Mouse (Mus musculus): ENCODE results near the gene Nwd1. TPM values are rescaled to one million over a fixed set of nuclear protein-coding genes. Genes with fewer than 3 reads are reported as not detected.

Gene Nwd1
- polyA plus RNA-seq, 1 experiment from 2014 or later: not detected

GRCm38 (mm10) chr8:72728636-72729035 lies 82.1 kb downstream of the Nwd1 start:
- H3K9ac ChIP-seq (ENCODE audit: low read depth, low read length): no peak overlapping the region
- no peak overlapping the region for H3K27ac ChIP-seq
- H3K4me3 ChIP-seq (replicated peaks; ENCODE audit: low read depth, low read length): no peak overlapping the region
- no peaks in the 10 kb centered on the region for H3K27me3 ChIP-seq (ENCODE audit: insufficient read depth, low read length)
- no peak overlapping the region for H3K4me2 ChIP-seq (ENCODE audit: low read length)
- H3K4me1 ChIP-seq (replicated peaks; ENCODE audit: insufficient read depth, low read length): no peaks in the 10 kb centered on the region; the same call in 1 of the 2 replicates
- DNase-seq (ENCODE audit: low spot score) (no peak), ATAC-seq (replicated peaks; ENCODE audit: low FRiP score, low read depth) (no peak)
- peaks cover 72% of the 10 kb centered on the region for H3K36me3 ChIP-seq (ENCODE audit: insufficient read depth, low read length)
- 95% methylated on average over 1 of the region's 1 CpGs for WGBS
- H3K9me3 ChIP-seq (replicated peaks; ENCODE audit: low read length): no peaks in the 10 kb centered on the region
- no peak for TF ChIP-seq CTCF (IDR thresholded peaks at IDR 0.05; ENCODE audit: low read depth)

- Histone ChIP-seq H3K4me3 (replicated peaks; ENCODE audit: low read depth, low read length) (no peak overlapping the region), H3K27me3 (ENCODE audit: insufficient read depth, low read length) (no peaks in the 10 kb centered on the region), H3K9me3 (replicated peaks; ENCODE audit: low read length) (no peaks in the 10 kb centered on the region), H3K4me1 (replicated peaks; ENCODE audit: insufficient read depth, low read length) (no peaks in the 10 kb centered on the region), H3K27ac (no peak overlapping the region), H3K9ac (ENCODE audit: low read depth, low read length) (no peak overlapping the region), H3K4me2 (ENCODE audit: low read length) (no peak overlapping the region), H3K36me3 (ENCODE audit: insufficient read depth, low read length) (peaks cover 74% of the 10 kb centered on the region)
- DNase-seq (ENCODE audit: low spot score) (no peak), ATAC-seq (replicated peaks; ENCODE audit: low FRiP score, low read depth) (no peak)
- peak; percentile 9; the same call in 1 of the 2 replicates for TF ChIP-seq CTCF (IDR thresholded peaks at IDR 0.05; ENCODE audit: low read depth)
- 75% methylated on average over 5 of the region's 5 CpGs for WGBS
Observed at GRCm38 (mm10) chr8:72735001-72735400, 88.5 kb downstream of the Nwd1 start.

GRCm38 (mm10) chr8:72736868-72737267 lies 90.4 kb downstream of the Nwd1 start:
- no peak overlapping the region for H3K4me2 ChIP-seq (ENCODE audit: low read length)
- ATAC-seq (replicated peaks; ENCODE audit: low FRiP score, low read depth): no peak

GRCm38 (mm10) chr8:72746061-72746460 lies 99.5 kb downstream of the Nwd1 start:
- 0 out of 2 replicates have a peak, but pooled peaks have one; percentile 30 for ATAC-seq (replicated peaks; ENCODE audit: low FRiP score, low read depth)
- TF ChIP-seq CTCF (IDR thresholded peaks at IDR 0.05; ENCODE audit: low read depth): peak; percentile 79
- H3K27ac ChIP-seq: no peak overlapping the region
- H3K9me3 ChIP-seq (replicated peaks; ENCODE audit: low read length): no peaks in the 10 kb centered on the region
- WGBS: 51% methylated on average over 5 of the region's 5 CpGs
- H3K4me2 ChIP-seq (ENCODE audit: low read length): no peak overlapping the region
- no peak overlapping the region for H3K9ac ChIP-seq (ENCODE audit: low read depth, low read length)
- no peaks in the 10 kb centered on the region for H3K4me1 ChIP-seq (replicated peaks; ENCODE audit: insufficient read depth, low read length)
- peak; percentile 61 for DNase-seq (ENCODE audit: low spot score)
- H3K36me3 ChIP-seq (ENCODE audit: insufficient read depth, low read length): peaks cover 67% of the 10 kb centered on the region
- H3K27me3 ChIP-seq (ENCODE audit: insufficient read depth, low read length): no peaks in the 10 kb centered on the region
- no peak overlapping the region for H3K4me3 ChIP-seq (replicated peaks; ENCODE audit: low read depth, low read length)

More at GRCm38 (mm10) chr8:72736868-72737267, 90.4 kb downstream of the Nwd1 start:
- no peak overlapping the region for H3K9ac ChIP-seq (ENCODE audit: low read depth, low read length)
- no peaks in the 10 kb centered on the region for H3K4me1 ChIP-seq (replicated peaks; ENCODE audit: insufficient read depth, low read length)
- no peak overlapping the region for H3K4me3 ChIP-seq (replicated peaks; ENCODE audit: low read depth, low read length)
- H3K27ac ChIP-seq: no peak overlapping the region
- H3K9me3 ChIP-seq (replicated peaks; ENCODE audit: low read length): no peaks in the 10 kb centered on the region
- H3K36me3 ChIP-seq (ENCODE audit: insufficient read depth, low read length): peaks cover 67% of the 10 kb centered on the region
- no peaks in the 10 kb centered on the region for H3K27me3 ChIP-seq (ENCODE audit: insufficient read depth, low read length)
- DNase-seq (ENCODE audit: low spot score): no peak
- no peak for TF ChIP-seq CTCF (IDR thresholded peaks at IDR 0.05; ENCODE audit: low read depth)

- 95% methylated on average over 26 of the region's 26 CpGs for WGBS
- DNase-seq (ENCODE audit: low spot score): no peak
- no peaks in the 10 kb centered on the region for H3K9me3 ChIP-seq (replicated peaks; ENCODE audit: low read length)
- peaks cover 86% of the 10 kb centered on the region for H3K36me3 ChIP-seq (ENCODE audit: insufficient read depth, low read length)
- H3K4me1 ChIP-seq (replicated peaks; ENCODE audit: insufficient read depth, low read length): no peaks in the 10 kb centered on the region
- H3K4me2 ChIP-seq (ENCODE audit: low read length): no peak overlapping the region
- H3K9ac ChIP-seq (ENCODE audit: low read depth, low read length): no peak overlapping the region
- ATAC-seq (replicated peaks; ENCODE audit: low FRiP score, low read depth): no peak
- no peak for TF ChIP-seq CTCF (IDR thresholded peaks at IDR 0.05; ENCODE audit: low read depth)
- no peaks in the 10 kb centered on the region for H3K27me3 ChIP-seq (ENCODE audit: insufficient read depth, low read length)
- H3K27ac ChIP-seq: no peak overlapping the region
- H3K4me3 ChIP-seq (replicated peaks; ENCODE audit: low read depth, low read length): no peak overlapping the region
Observed at GRCm38 (mm10) chr8:72749846-72750245, 103.3 kb downstream of the Nwd1 start.

- DNase-seq (ENCODE audit: low spot score) (no peak), ATAC-seq (replicated peaks; ENCODE audit: low FRiP score, low read depth) (no peak)
- Histone ChIP-seq H3K36me3 (ENCODE audit: insufficient read depth, low read length) (peaks cover 82% of the 10 kb centered on the region), H3K27me3 (ENCODE audit: insufficient read depth, low read length) (no peaks in the 10 kb centered on the region), H3K9ac (ENCODE audit: low read depth, low read length) (no peak overlapping the region), H3K27ac (no peak overlapping the region), H3K4me2 (ENCODE audit: low read length) (no peak overlapping the region), H3K4me1 (replicated peaks; ENCODE audit: insufficient read depth, low read length) (no peaks in the 10 kb centered on the region), H3K9me3 (replicated peaks; ENCODE audit: low read length) (no peaks in the 10 kb centered on the region), H3K4me3 (replicated peaks; ENCODE audit: low read depth, low read length) (no peak overlapping the region)
- 95% methylated on average over 6 of the region's 6 CpGs for WGBS
- no peak for TF ChIP-seq CTCF (IDR thresholded peaks at IDR 0.05; ENCODE audit: low read depth)
Observed at GRCm38 (mm10) chr8:72750266-72750665, 103.8 kb downstream of the Nwd1 start.

GRCm38 (mm10) chr8:72751126-72751525 lies 104.6 kb downstream of the Nwd1 start:
- ATAC-seq (replicated peaks; ENCODE audit: low FRiP score, low read depth) (no peak), DNase-seq (ENCODE audit: low spot score) (no peak)
- peaks cover 85% of the 10 kb centered on the region for H3K36me3 ChIP-seq (ENCODE audit: insufficient read depth, low read length)
- WGBS: 87% methylated on average over 3 of the region's 3 CpGs
- TF ChIP-seq CTCF (IDR thresholded peaks at IDR 0.05; ENCODE audit: low read depth): 0 out of 2 replicates have a peak, but pooled peaks have one; percentile 10
- no peak overlapping the region for H3K27ac ChIP-seq
- no peaks in the 10 kb centered on the region for H3K9me3 ChIP-seq (replicated peaks; ENCODE audit: low read length)
- H3K4me2 ChIP-seq (ENCODE audit: low read length): no peak overlapping the region
- H3K4me1 ChIP-seq (replicated peaks; ENCODE audit: insufficient read depth, low read length): no peaks in the 10 kb centered on the region
- no peak overlapping the region for H3K4me3 ChIP-seq (replicated peaks; ENCODE audit: low read depth, low read length)
- H3K27me3 ChIP-seq (ENCODE audit: insufficient read depth, low read length): no peaks in the 10 kb centered on the region
- no peak overlapping the region for H3K9ac ChIP-seq (ENCODE audit: low read depth, low read length)
